Mouse (Mus musculus): ENCODE measurements around the gene Gm20604.

- TF ChIP-seq GATA1 (IDR thresholded peaks at IDR 0.05; ENCODE audit: borderline replicate concordance, low read length) (no peak), TAL1 (conservative IDR thresholded peaks at IDR 0.05; ENCODE audit: low read depth, low read length) (no peak), CTCF (IDR thresholded peaks at IDR 0.05; ENCODE audit: low read depth, low read length) (no peak), GATA2 (IDR thresholded peaks at IDR 0.05; ENCODE audit: borderline replicate concordance, low read depth, low read length) (no peak)
Observed at GRCm38 (mm10) chr12:102725146-102725545, 33.3 kb downstream of the Gm20604 start.

All from G1E (cell line).